Mouse (Mus musculus): Measurements from ENCODE around the gene Ssbp4. TPM values are rescaled to one million over a fixed set of nuclear protein-coding genes. Genes with fewer than 3 reads are reported as not detected.

Gene Ssbp4
- total RNA-seq, 1 experiment = 85.5 TPM

- no peak for DNase-seq (ENCODE audit: low read depth, low spot score)
- H3K9ac ChIP-seq (ENCODE audit: insufficient read depth, low read depth, low read length, poor library complexity, severe bottlenecking) = no peak overlapping the region
- no peak overlapping the region for H3K4me3 ChIP-seq (ENCODE audit: insufficient read depth in 1 of 2, low read depth in 1 of 2, low read length in 2 of 2, poor library complexity in 1 of 2, severe bottlenecking in 1 of 2)
- no peaks in the 10 kb centered on the region for H3K36me3 ChIP-seq (ENCODE audit: control insufficient read depth, insufficient read depth, low read length, poor library complexity, severe bottlenecking)
- in situ Hi-C loops (cut with MboI; ENCODE audit: low sequenced_read_pairs in 2 of 2, unreplicated experiment in 2 of 2) = no loop called here
- H3K27ac ChIP-seq (ENCODE audit: insufficient read depth, low read depth, low read length, poor library complexity, severe bottlenecking) = no peak overlapping the region
- H3K9me3 ChIP-seq (ENCODE audit: control insufficient read depth, insufficient read depth, low read depth, low read length) = no peaks in the 10 kb centered on the region
- TF ChIP-seq MAFK (IDR thresholded peaks at IDR 0.05; ENCODE audit: insufficient read depth, low read depth, low read length) (no peak), ZNF384 (IDR thresholded peaks at IDR 0.05; ENCODE audit: low read depth, low read length) (no peak), CHD2 (IDR thresholded peaks at IDR 0.05; ENCODE audit: low read depth, low read length) (no peak), HCFC1 (IDR thresholded peaks at IDR 0.05; ENCODE audit: borderline replicate concordance, insufficient read depth, low read length) (no peak), ZC3H11A (IDR thresholded peaks at IDR 0.05; ENCODE audit: borderline replicate concordance, low read depth, low read length) (no peak)
- peaks cover 1 to 7% of the 10 kb centered on the region in 2 experiments; a peak in 3 of 4 replicates for H3K4me1 ChIP-seq (ENCODE audit: control insufficient read depth in 2 of 2, insufficient read depth in 2 of 2, low read length in 2 of 2, poor library complexity in 1 of 2)
Measured at GRCm38 (mm10) chr8:70553740-70554139, 54.9 kb downstream of the Ssbp4 start.

DNA sequence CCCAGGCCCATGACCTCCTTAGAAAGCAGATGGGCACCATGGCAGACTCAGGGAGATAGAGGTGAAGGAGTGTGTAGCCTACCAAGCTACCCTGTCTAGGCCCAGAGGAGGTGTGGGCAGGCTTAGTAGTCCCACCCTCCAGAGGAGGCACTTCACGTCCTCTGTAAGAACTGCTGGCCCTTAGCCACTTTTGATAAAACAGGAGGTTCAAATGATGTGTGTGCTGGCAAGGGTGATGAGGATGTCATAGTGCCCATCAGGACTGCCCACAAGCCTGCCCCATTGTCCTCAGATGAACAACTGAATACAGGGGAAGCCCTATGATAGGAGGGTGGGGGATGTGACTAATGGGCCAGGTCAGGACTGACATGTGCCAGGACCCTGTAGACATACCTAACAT is 55.8 kb downstream of the Ssbp4 start:
- Histone ChIP-seq H3K9ac (ENCODE audit: insufficient read depth, low read depth, low read length, poor library complexity, severe bottlenecking) (no peak overlapping the region), H3K4me3 (ENCODE audit: insufficient read depth in 1 of 2, low read depth in 1 of 2, low read length in 2 of 2, poor library complexity in 1 of 2, severe bottlenecking in 1 of 2) (no peak overlapping the region), H3K4me1 (ENCODE audit: control insufficient read depth in 2 of 2, insufficient read depth in 2 of 2, low read length in 2 of 2, poor library complexity in 1 of 2) (peaks cover 1 to 3% of the 10 kb centered on the region in 2 experiments; a peak in 2 of 4 replicates), H3K27ac (ENCODE audit: insufficient read depth, low read depth, low read length, poor library complexity, severe bottlenecking) (no peak overlapping the region), H3K36me3 (ENCODE audit: control insufficient read depth, insufficient read depth, low read length, poor library complexity, severe bottlenecking) (no peaks in the 10 kb centered on the region), H3K9me3 (ENCODE audit: control insufficient read depth, insufficient read depth, low read depth, low read length) (no peaks in the 10 kb centered on the region)
- in situ Hi-C loops (cut with MboI; ENCODE audit: low sequenced_read_pairs in 2 of 2, unreplicated experiment in 2 of 2) = no loop called here
- DNase-seq (ENCODE audit: low read depth, low spot score) = no peak
- TF ChIP-seq CHD2 (IDR thresholded peaks at IDR 0.05; ENCODE audit: low read depth, low read length) (no peak), HCFC1 (IDR thresholded peaks at IDR 0.05; ENCODE audit: borderline replicate concordance, insufficient read depth, low read length) (no peak), ZC3H11A (IDR thresholded peaks at IDR 0.05; ENCODE audit: borderline replicate concordance, low read depth, low read length) (no peak), ZNF384 (IDR thresholded peaks at IDR 0.05; ENCODE audit: low read depth, low read length) (no peak), MAFK (IDR thresholded peaks at IDR 0.05; ENCODE audit: insufficient read depth, low read depth, low read length) (no peak)

- H3K4me3 ChIP-seq (ENCODE audit: insufficient read depth in 1 of 2, low read depth in 1 of 2, low read length in 2 of 2, poor library complexity in 1 of 2, severe bottlenecking in 1 of 2) = no peak overlapping the region
- no peaks in the 10 kb centered on the region for H3K9me3 ChIP-seq (ENCODE audit: control insufficient read depth, insufficient read depth, low read depth, low read length)
- no peak overlapping the region for H3K27ac ChIP-seq (ENCODE audit: insufficient read depth, low read depth, low read length, poor library complexity, severe bottlenecking)
- in situ Hi-C loops (cut with MboI; ENCODE audit: low sequenced_read_pairs in 2 of 2, unreplicated experiment in 2 of 2) = no loop called here
- no peak overlapping the region for H3K9ac ChIP-seq (ENCODE audit: insufficient read depth, low read depth, low read length, poor library complexity, severe bottlenecking)
- H3K4me1 ChIP-seq (ENCODE audit: control insufficient read depth in 2 of 2, insufficient read depth in 2 of 2, low read length in 2 of 2, poor library complexity in 1 of 2) = peaks cover 1 to 3% of the 10 kb centered on the region in 2 experiments; a peak in 2 of 4 replicates
- TF ChIP-seq HCFC1 (IDR thresholded peaks at IDR 0.05; ENCODE audit: borderline replicate concordance, insufficient read depth, low read length) (no peak), CHD2 (IDR thresholded peaks at IDR 0.05; ENCODE audit: low read depth, low read length) (no peak), ZC3H11A (IDR thresholded peaks at IDR 0.05; ENCODE audit: borderline replicate concordance, low read depth, low read length) (no peak), ZNF384 (IDR thresholded peaks at IDR 0.05; ENCODE audit: low read depth, low read length) (no peak), MAFK (IDR thresholded peaks at IDR 0.05; ENCODE audit: insufficient read depth, low read depth, low read length) (no peak)
- H3K36me3 ChIP-seq (ENCODE audit: control insufficient read depth, insufficient read depth, low read length, poor library complexity, severe bottlenecking) = no peaks in the 10 kb centered on the region
- no peak for DNase-seq (ENCODE audit: low read depth, low spot score)
Measured at GRCm38 (mm10) chr8:70551558-70552161, 57.0 kb downstream of the Ssbp4 start.

- H3K9me3 ChIP-seq (ENCODE audit: control insufficient read depth, insufficient read depth, low read depth, low read length) = no peaks in the 10 kb centered on the region
- DNase-seq (ENCODE audit: low read depth, low spot score) = no peak
- no peaks in the 10 kb centered on the region; a peak in 1 of 4 replicates for H3K4me1 ChIP-seq (ENCODE audit: control insufficient read depth in 2 of 2, insufficient read depth in 2 of 2, low read length in 2 of 2, poor library complexity in 1 of 2)
- no peaks in the 10 kb centered on the region; the same call in 1 of the 2 replicates for H3K36me3 ChIP-seq (ENCODE audit: control insufficient read depth, insufficient read depth, low read length, poor library complexity, severe bottlenecking)
- no peak overlapping the region for H3K27ac ChIP-seq (ENCODE audit: insufficient read depth, low read depth, low read length, poor library complexity, severe bottlenecking)
- TF ChIP-seq ZC3H11A (IDR thresholded peaks at IDR 0.05; ENCODE audit: borderline replicate concordance, low read depth, low read length) = no peak
- TF ChIP-seq ZNF384 (IDR thresholded peaks at IDR 0.05; ENCODE audit: low read depth, low read length) = peak; percentile 85
- no peak overlapping the region for H3K9ac ChIP-seq (ENCODE audit: insufficient read depth, low read depth, low read length, poor library complexity, severe bottlenecking)
- no peak overlapping the region for H3K4me3 ChIP-seq (ENCODE audit: insufficient read depth in 1 of 2, low read depth in 1 of 2, low read length in 2 of 2, poor library complexity in 1 of 2, severe bottlenecking in 1 of 2)
- in situ Hi-C loops (cut with MboI; ENCODE audit: low sequenced_read_pairs in 2 of 2, unreplicated experiment in 2 of 2) = no loop called here
Measured at GRCm38 (mm10) chr8:70549412-70550184, 59.1 kb downstream of the Ssbp4 start.

Measured in ES-E14 (cell line).